Mouse (Mus musculus) left cerebral cortex, postnatal 25 days (tissue): ENCODE measurements at regions not wholly inside any gene's neighbourhood (a gene's known extent, or its start where the extent isn't known, plus 50 kb on each side); places are given as distances from the start of the nearest gene placed in this dataset.
"Not testable (repeated sequence)": the region's sequence is repeated elsewhere in the genome, so short reads cannot be mapped to it uniquely, and the experiment has no call there.

Source experiments
- DNase-seq, 2 experiments: peaks; one replicate each; pipeline ENCODE4 v3.0.0; 2022; ENCODE audit warnings: low spot score in 2 of 2, mixed read lengths in 1 of 2
- intact Hi-C: fragments of 180-260 bp; cut with DNase I; formaldehyde crosslinking; loops from one replicate; pipeline ENCODE4 v1.15.1; 2025

GRCm38 (mm10) chr4:79670203-79670891, 1163.6 kb upstream of the Tyrp1 start:
- intact Hi-C loops = loop anchor here (10.0 kb wide), 1 partner anchor 174 kb away; no protein-coding TSS in a partner anchor
- DNase-seq = peak; percentile 74 to 97

GRCm38 (mm10) chr4:79694787-79695763, 1138.8 kb upstream of the Tyrp1 start:
- DNase-seq = no peak
- intact Hi-C loops = no loop called here

DNA sequence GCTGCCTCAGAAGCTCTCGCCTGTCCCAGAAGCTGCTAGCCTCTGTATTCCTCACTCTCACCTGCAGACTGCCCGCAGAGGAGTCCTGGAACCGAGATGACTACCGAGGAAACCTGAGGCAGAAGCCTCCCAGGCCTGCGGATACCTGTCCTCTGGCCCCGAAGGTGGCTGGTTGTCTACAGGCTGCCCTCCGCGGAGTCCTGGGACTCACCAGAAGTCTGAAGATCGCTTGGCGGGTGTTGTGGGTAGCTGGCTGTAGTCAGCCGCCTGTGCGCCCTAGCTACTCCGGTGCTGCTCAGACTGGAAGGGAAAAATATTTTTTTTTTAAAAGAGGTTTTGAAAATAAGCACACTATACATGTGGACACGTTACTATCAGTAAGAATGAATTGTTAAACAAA, 1113.0 kb upstream of the Tyrp1 start:
- intact Hi-C loops, DNase-seq: not testable (repeated sequence)

DNA sequence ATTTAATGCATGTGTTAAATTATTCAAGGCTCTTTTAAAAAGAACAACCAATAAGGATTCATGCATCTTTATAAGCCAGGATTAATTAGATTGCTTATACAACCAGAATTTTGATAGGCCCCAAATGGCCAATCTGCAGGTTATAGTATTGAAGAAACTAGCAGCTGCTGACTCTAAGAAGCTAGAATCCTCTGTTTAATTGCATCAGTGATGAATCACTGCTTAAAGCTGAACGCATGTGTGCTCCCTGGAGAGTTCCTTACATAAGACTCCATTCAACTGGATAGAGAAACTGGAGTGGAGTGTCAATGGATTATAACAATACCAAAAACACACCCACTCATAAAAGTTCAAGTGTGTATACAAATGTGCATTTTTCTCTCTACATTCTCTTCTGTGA, 1109.8 kb upstream of the Tyrp1 start:
- intact Hi-C loops = no loop called here
- DNase-seq = no peak

DNA sequence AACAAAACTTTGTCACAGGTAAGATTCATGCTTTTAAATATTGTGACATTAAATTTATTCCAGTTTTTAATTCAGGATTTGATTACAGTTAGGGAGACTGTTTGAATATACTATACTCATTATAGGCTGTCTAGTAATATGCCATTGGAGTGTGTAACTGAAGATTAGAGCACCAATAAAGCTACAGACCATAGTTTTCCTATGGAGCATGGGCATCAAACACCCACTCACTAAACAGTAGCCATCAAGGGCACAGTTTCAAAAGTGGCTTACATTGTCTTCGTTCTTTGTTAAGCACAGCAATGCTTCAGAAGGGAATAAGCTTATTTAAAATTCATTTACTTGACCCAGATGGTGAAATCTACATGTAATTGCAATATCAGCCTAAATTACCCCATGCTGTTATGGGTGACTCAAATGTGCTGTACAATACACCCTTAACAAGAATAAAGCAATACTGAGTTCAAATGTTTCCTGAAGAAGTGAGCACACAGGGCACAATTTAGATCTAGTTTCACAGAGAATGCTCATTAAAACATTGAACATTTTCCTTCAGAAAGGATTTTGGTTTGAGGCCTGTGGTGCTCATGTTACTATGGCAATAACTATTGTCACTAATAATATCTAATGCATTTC, 1092.9 kb upstream of the Tyrp1 start:
- intact Hi-C loops = no loop called here
- DNase-seq = no peak
